Mouse (Mus musculus) kidney, adult 9 months (tissue): ENCODE measurements at regions not wholly inside any gene's neighbourhood (a gene's known extent, or its start where the extent isn't known, plus 50 kb on each side); places are given as distances from the start of the nearest gene placed in this dataset.

ENCODE experiments used
- DNase-seq: peaks from one replicate; pipeline ENCODE4 v3.0.0; 2022

DNA sequence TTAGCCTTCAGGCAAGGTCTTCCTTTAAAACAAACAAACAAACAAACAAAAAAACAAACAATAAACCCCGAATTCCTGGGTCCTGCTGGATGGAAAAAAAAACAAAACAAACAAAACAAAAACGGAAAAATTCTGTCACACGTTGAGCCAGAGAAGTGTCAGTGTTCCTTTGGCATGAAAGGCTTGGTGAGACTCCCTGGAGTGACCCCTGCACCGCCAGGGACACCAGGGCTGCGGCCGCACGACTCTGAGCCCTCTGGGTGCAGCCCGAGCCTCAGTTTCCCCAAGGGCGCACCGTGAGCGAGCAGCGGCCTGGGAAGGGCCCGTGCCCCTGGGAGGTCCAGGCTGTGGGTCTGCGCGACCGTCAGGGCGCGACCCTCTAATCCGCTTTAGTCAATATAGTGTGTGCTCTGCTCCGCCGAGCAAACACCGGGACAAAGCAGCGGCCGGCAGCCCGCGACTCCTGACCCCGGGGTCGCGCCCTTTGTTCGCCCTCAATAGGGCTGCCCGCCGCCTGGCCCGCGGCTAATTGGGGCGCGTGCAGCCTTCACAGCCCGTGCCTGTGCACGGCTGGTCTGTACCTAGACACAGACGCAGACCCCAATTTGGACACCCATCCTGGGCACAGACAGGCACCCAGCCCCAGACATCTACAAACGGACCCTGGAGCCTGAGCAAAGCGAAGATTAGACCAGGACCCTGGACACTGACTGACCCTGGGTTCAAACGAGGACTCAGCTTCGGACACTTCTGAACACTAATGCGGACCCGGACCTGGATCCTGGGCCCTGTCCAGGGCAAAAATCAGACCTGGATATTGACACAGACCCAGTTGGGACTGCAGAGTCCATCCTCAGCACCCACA, 74.0 kb upstream of the Ppara start:
- no peak for DNase-seq

DNA sequence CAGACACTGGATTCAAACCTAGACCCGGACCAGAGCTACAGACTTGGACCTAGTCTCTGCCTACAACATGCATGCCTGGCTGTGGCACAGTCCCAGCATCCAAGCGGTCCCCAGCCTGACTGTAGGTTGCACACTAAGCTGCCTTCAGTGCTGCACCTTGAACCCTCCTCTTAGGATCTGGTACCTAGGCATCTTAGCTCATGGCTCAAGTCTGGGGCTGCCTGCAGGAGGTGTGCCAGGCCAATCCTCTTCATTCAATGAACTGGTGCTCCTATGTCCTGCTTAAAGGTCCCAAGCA, 73.4 kb upstream of the Ppara start:
- no peak for DNase-seq

DNA sequence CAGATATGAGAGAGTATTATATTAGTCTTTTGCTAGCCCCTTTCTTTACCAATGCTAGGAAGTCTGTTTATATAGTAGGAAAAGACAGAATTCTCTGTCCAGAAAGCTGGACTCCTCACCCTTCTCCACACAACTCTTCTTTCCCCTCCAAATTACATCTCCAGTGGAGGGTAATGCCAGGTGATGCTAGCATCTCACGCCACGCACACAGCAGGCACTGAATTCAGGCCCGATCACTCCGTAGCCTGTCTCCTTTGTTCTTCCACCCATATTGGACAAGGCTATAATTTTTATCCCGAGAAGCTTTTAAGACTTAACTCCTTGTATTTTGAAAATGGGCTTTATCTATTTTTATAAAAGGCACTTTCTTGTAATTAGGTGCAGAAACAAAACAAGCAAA, 73.0 kb upstream of the Ppara start:
- no peak for DNase-seq

GRCm38 (mm10) chr15:85662271-85662670, 72.5 kb upstream of the Ppara start:
- no peak for DNase-seq

DNA sequence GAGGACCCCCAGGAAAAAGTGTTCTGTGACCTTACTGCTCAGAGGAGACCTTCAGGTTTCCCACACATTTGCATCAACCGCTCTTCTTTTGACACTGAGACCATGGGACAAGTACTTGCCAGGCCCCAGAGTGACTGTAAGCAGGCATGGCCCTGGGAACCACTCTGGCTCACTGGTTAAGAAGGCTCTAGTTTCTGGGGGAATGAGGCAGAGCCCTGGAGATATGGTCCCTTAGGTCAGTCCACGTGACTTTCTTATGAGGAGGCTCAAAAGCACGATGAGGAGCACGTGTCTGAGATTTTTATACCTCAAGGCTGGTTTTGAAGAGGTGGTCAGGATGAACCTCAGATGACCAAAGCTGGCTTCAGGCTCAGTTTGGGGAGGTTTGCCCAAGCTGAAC, 72.1 kb upstream of the Ppara start:
- no peak for DNase-seq

GRCm38 (mm10) chr15:85663757-85664431, 70.9 kb upstream of the Ppara start:
- DNase-seq: no peak

DNA sequence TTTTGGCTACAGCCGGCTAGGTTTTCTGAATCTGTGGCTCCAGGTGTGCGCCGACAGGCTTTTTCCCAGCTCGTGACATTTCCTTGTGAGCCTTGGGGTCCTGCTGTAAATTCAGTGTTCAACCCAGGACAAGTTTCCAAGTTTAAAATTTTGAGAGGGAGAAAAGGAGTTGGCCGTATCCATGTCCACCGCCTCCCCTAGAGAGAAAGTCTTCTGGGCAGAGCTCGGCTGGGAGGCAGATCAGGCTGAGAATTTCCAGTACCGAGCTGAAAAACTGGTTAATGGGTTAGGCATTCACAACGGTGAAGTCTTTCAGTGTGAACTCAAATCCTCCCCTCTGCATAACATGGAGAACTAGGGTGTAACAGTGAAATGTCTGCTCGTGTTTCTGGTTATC, 70.4 kb upstream of the Ppara start:
- peak; percentile 89 for DNase-seq

- DNase-seq: no peak
These were observed 69.5 kb upstream of the Ppara start for GRCm38 (mm10) chr15:85665181-85665821.

DNA sequence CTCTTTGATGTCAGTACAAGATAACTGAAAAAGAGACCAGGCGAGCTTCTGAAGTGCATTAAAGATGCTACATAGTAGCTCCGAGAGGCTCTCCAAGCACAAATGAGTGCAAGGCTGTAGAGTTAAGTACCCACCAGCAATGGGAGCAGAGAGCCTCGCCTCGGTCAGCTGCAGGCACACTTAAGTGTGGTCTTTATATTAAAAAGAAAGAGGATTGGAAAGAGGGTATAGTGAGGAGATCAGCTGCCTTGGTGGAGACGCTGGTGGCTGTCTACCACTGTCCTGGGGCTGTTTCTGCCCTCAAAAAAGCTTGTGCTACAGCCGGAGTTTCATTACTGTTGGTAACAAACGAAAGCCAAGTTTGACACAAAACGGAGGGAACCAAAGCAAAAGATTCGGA, 68.3 kb upstream of the Ppara start:
- no peak for DNase-seq

DNA sequence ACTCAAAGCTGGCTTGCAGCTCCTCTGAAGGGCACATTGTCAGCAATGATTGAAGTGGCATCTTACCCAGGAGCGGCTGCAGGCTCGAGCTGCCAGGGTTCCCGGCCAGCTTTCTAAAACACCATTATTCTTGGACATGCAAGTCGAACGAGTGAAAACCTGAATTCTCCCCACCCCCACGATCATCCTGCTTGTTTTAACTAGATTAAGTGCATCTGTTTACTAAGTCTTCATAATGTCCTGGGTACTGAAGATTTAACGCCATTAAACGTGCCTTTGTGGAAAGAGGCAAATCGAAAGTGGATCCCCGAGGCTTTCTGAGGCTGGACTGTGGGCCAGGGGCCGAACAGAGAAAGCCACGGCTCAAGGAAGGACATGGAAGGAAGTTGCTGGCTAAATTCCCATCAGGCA, 67.4 kb upstream of the Ppara start:
- peak; percentile 73 for DNase-seq

GRCm38 (mm10) chr15:85667906-85668590, 66.7 kb upstream of the Ppara start:
- DNase-seq: no peak

- no peak for DNase-seq
These were observed 65.7 kb upstream of the Ppara start for GRCm38 (mm10) chr15:85668871-85669651.

- peak; percentile 92 for DNase-seq
These were observed 65.1 kb upstream of the Ppara start for GRCm38 (mm10) chr15:85669652-85670175.

DNA sequence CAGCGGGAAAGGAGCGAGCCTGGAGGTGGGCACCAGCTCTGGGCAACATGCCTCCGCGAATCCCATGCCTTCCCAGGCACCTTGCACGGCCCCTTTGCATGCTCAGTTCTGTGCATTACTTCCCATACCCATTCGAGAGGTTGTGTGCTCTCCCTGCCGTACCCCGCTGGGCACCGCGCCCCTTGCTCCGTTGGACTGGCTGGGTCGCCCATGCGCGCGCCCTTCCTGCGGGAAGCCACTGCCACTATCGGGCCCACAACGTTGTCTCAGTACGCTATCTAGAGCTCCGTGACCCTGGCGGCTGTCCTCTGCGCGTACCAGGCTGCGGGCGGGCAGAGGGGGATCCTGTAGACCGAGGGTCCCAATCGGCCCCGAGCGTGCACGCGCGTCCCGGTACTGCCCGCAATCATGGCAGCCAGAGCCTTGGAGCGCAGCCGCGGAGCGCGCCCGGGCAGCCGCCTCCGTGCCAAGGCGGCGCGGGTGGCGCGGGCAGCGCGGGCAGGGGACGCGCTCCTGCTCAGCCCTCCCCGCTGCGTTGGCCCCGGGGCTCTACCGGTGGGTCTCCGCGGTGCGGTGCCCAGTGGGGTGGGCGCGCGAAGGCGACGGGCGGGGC, 64.5 kb upstream of the Ppara start:
- DNase-seq: peak; percentile 80

- peak; percentile 92 for DNase-seq
These were observed 63.7 kb upstream of the Ppara start for GRCm38 (mm10) chr15:85670789-85671700.

- no peak for DNase-seq
These were observed 63.0 kb upstream of the Ppara start for GRCm38 (mm10) chr15:85671701-85672191.

GRCm38 (mm10) chr15:85672376-85672775, 62.4 kb upstream of the Ppara start:
- DNase-seq: no peak

DNA sequence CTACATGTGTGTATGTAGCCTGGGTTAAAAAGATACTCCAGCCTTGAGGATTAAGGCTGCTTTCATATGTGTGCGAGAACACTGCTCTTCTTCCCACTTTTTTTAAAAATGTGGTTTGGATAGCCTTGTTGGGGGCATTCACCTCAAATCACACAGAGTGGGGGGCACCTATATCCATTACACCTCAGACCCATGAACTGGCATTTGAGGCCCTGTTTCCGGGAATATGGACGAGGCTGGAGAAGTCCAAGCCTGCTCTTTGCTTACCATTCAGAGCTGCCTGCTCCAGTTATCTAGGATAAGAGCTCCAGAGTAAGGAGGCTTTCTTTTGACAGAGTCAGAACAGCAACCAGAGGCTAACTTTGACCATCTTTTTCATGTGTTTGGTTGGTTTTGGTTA, 61.9 kb upstream of the Ppara start:
- DNase-seq: peak; percentile 54

- no peak for DNase-seq
These were observed 61.3 kb upstream of the Ppara start for GRCm38 (mm10) chr15:85673506-85673905.

- DNase-seq: peak; percentile 74
These were observed 60.4 kb upstream of the Ppara start for GRCm38 (mm10) chr15:85674191-85674984.
